Mouse (Mus musculus) midbrain, embryonic 15.5 days (tissue): ENCODE measurements around the gene Gm45713. TPM values are rescaled to one million over a fixed set of nuclear protein-coding genes. Genes with fewer than 3 reads are reported as not detected.
A peak's percentile ranks its signal among the peaks of the same experiment; 100 is the strongest.
"Not testable (repeated sequence)": the region's sequence is repeated elsewhere in the genome, so short reads cannot be mapped to it uniquely, and the experiment has no call there.

Experiments
- ATAC-seq: fragments of 200-750 bp; cut with Nextera tagmentation; replicated peaks from 2 replicates; pipeline ENCODE4 v1.8.0; 2017; ENCODE audit warnings: moderate TSS enrichment
- H3K27ac ChIP-seq: fragments of 300-500 bp; sonication (generic); 2 replicates; pipeline ENCODE4 v1.5.1; 2015; ENCODE audit warnings: mild to moderate bottlenecking, inconsistent platforms
- H3K27me3 ChIP-seq: fragments of 300-500 bp; sonication (generic); replicated peaks from 2 replicates; pipeline ENCODE4 v1.6.1; 2015; ENCODE audit warnings: inconsistent platforms
- H3K36me3 ChIP-seq: fragments of 300-500 bp; sonication (generic); replicated peaks from 2 replicates; pipeline ENCODE4 v1.6.1; 2015; ENCODE audit warnings: inconsistent platforms
- H3K4me1 ChIP-seq: fragments of 300-500 bp; sonication (generic); 2 replicates; pipeline ENCODE4 v1.6.1; 2015; ENCODE audit warnings: inconsistent platforms
- H3K4me2 ChIP-seq: fragments of 300-500 bp; sonication (generic); 2 replicates; pipeline ENCODE4 v1.6.1; 2015; ENCODE audit warnings: inconsistent platforms, mild to moderate bottlenecking, moderate library complexity
- H3K4me3 ChIP-seq: fragments of 300-500 bp; sonication (generic); 2 replicates; pipeline ENCODE4 v1.5.1; 2015; ENCODE audit warnings: mild to moderate bottlenecking, inconsistent platforms
- H3K9ac ChIP-seq: fragments of 300-500 bp; sonication (generic); 2 replicates; pipeline ENCODE4 v1.6.1; 2015; ENCODE audit warnings: mild to moderate bottlenecking, inconsistent platforms
- H3K9me3 ChIP-seq: fragments of 300-500 bp; sonication (generic); 2 replicates; pipeline ENCODE4 v1.6.1; 2016; ENCODE audit warnings: inconsistent platforms
- WGBS: fragments of 180-500 bp; shearing (Covaris S2); methylation state at CpG from one replicate; pipeline ENCODE4 v1.1.7; 2015; ENCODE audit warnings: mixed read lengths; 5-methylcytosine and 5-hydroxymethylcytosine counted together
- polyA plus RNA-seq: library from polyadenylated mRNA; unstranded; fragments of >200 nt; fragmentation: Nextera tagmentation; extraction: Ambion mirVana; gene quantifications from 2 replicates; pipeline ENCODE4 v1.2.1, GENCODE M21; 2015

Gene Gm45713
- polyA plus RNA-seq, 1 experiment from 2014 or later, result not detected

DNA sequence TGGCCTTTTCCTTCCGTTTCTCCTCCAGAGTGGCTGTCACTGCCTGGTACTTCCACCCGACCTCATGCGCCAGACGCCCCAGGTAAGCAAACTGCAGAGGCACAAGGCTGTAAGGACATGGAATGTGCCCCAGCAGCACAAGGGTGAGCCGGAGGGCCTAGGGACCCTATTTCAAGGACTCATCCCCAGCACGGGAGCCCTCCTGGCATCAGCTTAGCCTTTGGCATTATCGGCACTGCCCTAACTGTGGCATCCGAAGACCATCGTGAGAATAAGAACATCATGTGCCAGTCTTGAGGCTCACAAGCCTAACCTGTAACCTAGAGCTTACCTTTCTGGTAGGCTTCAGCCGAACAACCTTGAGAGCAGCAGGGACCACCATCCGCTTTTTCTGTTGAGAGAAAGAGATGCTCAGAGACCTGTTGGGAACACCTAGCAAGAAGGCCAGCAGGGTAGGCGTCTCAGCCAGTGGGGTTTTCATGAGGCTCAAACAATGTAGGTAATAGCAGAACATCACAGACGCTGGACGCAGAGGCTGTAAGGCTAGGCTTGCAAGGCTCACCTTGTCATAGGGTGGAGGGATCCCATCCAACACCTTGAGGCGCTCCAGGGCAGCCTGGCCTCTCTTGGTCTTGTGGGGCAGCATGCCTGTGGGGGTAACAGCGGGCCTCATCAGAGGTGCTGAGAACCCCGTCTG, 9.7 kb downstream of the Gm45713 start:
- Histone ChIP-seq H3K27me3 (no peaks in the 10 kb centered on the region), H3K9ac (peak overlapping the region; percentile 92), H3K27ac (peak overlapping the region; percentile 27), H3K4me1 (peaks cover 54% of the 10 kb centered on the region), H3K4me3 (no peak overlapping the region), H3K36me3 (peaks cover 32% of the 10 kb centered on the region), H3K4me2 (peak overlapping the region; percentile 83), H3K9me3 (no peaks in the 10 kb centered on the region)
- ATAC-seq, result no peak
- 82% methylated on average over 17 of the region's 17 CpGs for WGBS

DNA sequence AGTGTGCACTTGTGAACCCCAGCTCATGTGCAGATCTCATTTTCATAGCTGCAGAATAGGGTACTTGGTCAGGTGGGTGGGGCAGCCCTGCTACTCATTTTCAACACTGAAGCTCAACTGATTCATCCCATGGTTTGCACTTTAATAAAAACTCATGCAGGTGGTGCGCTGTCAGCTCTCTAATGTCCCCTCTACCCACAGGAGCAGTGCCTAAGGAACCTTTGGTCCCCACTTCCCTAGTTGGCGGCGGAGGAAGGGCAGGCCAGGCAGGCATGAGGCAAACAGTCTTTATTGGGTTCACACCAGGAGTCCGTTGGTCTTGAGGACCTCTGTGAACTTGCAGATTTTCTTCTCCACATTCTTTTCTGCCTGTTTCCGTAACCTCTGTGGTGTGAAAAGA, 10.4 kb downstream of the Gm45713 start:
- WGBS, result 60% methylated on average over 5 of the region's 5 CpGs
- Histone ChIP-seq H3K4me1 (peaks cover 54% of the 10 kb centered on the region), H3K27ac (peak overlapping the region; percentile 90; the same call in 1 of the 2 replicates), H3K36me3 (peaks cover 39% of the 10 kb centered on the region)
- not testable (repeated sequence) for H3K4me3 ChIP-seq, H3K9ac ChIP-seq, ATAC-seq, H3K27me3 ChIP-seq, H3K9me3 ChIP-seq, H3K4me2 ChIP-seq

DNA sequence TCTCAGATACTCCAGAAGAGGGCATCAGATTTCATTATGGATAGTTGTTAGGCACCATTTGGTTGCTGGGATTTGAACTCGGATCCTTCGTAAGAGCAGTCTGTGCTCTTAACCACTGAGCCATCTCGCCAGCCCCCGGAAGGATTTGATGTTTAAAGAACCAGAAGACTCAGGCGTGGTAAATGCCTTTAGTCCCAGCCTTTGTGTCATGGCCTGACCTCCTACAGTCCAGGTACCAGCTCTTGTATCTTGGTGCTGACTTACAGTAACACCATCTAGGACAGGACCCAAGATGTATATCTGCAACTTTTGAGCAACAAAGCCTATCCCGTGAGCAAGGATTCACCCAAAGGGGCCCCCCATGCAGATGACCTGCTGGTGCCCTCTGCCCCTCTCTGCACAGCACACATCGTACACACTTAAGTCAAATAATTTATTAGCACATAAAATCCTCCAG, 10.9 kb downstream of the Gm45713 start:
- H3K27me3 ChIP-seq, result no peaks in the 10 kb centered on the region
- peaks cover 54% of the 10 kb centered on the region for H3K4me1 ChIP-seq
- no peak overlapping the region for H3K9ac ChIP-seq
- H3K9me3 ChIP-seq, result no peaks in the 10 kb centered on the region
- 20% methylated on average over 7 of the region's 7 CpGs for WGBS
- peak overlapping the region; percentile 52; the same call in 1 of the 2 replicates for H3K4me2 ChIP-seq
- ATAC-seq, result no peak
- peaks cover 44% of the 10 kb centered on the region for H3K36me3 ChIP-seq
- peak overlapping the region; percentile 95; the same call in 1 of the 2 replicates for H3K4me3 ChIP-seq
- H3K27ac ChIP-seq, result peak overlapping the region; percentile 90

DNA sequence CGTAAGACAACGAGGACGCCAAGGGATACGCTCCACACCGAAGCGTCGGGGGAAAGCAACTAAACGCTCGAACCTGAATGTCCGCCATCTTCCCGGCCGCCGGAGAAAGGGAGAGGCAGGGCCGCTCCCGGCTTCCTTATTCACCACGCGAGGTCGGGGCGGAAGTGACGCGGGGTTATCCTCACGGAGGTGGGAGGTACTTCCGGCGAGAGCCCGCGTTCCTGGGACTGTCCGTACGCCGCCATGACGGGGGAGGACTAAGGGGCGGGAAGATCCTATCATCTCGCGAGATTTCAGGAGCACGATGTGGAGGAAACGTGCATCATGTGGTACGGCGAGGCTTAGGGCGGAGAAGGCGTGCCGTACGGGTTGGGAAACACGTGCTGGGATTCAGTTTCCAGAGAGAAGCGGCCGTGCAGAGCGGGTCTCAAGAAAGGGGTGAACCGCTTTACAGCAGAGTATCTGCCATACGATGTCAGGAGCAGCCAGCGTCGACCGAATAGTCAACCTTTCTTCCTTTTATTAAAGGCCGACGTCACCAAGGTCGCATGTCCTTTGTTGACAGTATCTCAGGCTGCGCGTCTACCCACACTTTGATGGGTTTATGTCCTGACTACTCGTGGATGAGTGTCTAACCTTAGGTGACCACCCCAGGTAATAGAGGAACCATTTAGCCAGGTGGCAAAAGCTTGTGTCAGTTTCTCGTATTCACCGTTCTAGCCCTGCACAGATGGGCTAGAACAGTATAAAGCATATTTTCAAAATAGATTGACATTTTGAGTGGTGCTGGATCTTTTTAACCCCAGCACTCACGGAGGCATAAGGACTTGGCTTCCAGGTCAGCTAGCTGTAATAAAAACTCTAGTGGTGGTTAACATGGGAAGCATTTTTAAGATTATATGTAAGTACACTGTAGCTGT, 11.5 kb downstream of the Gm45713 start, which contains the start of gene Rps11:
Gene Rps11 (minus strand): TSS at position 216 of the 920 bp plus-strand sequence.
- H3K9ac ChIP-seq, result peak within 1 kb of the TSS; percentile 96
- H3K9me3 ChIP-seq, result no peaks in the 10 kb centered on the region
- peaks cover 51% of the 10 kb centered on the region for H3K4me1 ChIP-seq
- no peaks in the 10 kb centered on the region for H3K27me3 ChIP-seq
- peaks cover 51% of the 10 kb centered on the region for H3K36me3 ChIP-seq
- peak within 1 kb of the TSS; percentile 90 for H3K27ac ChIP-seq
- peak within 1 kb of the TSS; percentile 85 for H3K4me2 ChIP-seq
- H3K4me3 ChIP-seq, result peak within 1 kb of the TSS; percentile 95
- peak; percentile 87 for ATAC-seq
- WGBS, result 1% methylated on average over 59 of the region's 59 CpGs

DNA sequence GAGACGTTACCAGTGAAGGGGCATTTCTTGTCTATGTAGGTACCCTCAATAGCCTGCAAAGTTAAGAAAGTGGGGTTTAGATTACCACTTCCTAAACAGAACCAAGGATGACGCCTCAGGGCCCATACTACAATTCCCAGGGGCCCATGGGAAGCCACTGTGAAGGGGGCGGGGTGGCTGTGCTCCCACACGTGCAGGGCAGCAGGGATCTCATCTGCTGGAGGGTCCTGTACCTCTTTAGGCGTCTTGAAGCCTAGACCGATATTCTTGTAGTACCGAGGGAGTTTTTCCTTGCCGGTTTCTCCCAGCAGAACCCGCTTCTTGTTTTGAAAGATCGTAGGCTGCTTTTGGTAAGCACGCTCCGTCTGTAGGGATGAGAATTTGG, 12.9 kb downstream of the Gm45713 start:
- Histone ChIP-seq H3K9me3 (no peaks in the 10 kb centered on the region), H3K27me3 (no peaks in the 10 kb centered on the region), H3K4me3 (peak overlapping the region; percentile 95), H3K27ac (peak overlapping the region; percentile 90; the same call in 1 of the 2 replicates), H3K9ac (peak overlapping the region; percentile 96), H3K36me3 (peaks cover 59% of the 10 kb centered on the region), H3K4me2 (peak overlapping the region; percentile 85), H3K4me1 (peaks cover 46% of the 10 kb centered on the region)
- WGBS, result 21% methylated on average over 12 of the region's 12 CpGs
- no peak for ATAC-seq

DNA sequence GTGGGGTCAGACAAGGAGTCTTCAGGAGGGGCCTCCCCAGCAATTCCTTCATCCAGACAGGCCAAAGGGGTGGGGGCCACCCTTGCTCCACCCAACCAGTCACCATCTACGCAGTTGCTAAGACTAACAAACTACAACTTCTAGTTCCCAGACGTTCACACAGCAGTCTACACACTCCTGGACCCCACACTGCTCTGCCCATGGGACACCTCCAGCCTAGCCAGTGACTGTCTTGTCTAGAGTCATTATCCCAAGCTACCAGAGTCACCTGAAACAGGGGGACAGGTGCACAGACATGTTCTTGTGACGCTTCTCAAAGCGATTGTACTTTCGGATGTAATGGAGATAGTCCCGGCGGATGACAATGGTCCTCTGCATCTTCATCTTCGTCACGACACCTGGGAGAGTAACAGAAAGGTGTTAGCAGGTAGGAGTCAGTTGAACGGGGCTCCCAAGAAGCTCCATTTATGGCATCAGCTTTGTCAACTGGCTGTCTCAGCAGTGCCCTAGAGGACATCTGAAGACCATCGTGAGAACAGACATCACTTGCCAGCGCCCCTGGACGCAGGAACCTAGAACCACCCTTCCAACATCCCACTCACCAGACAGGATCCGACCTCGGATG, 13.4 kb downstream of the Gm45713 start:
- H3K4me1 ChIP-seq, result peaks cover 44% of the 10 kb centered on the region
- peak overlapping the region; percentile 85 for H3K4me2 ChIP-seq
- no peaks in the 10 kb centered on the region for H3K27me3 ChIP-seq
- H3K4me3 ChIP-seq, result peak overlapping the region; percentile 95
- H3K27ac ChIP-seq, result no peak overlapping the region
- no peak for ATAC-seq
- H3K9me3 ChIP-seq, result no peaks in the 10 kb centered on the region
- H3K36me3 ChIP-seq, result peaks cover 61% of the 10 kb centered on the region
- peak overlapping the region; percentile 96 for H3K9ac ChIP-seq
- 86% methylated on average over 15 of the region's 15 CpGs for WGBS

DNA sequence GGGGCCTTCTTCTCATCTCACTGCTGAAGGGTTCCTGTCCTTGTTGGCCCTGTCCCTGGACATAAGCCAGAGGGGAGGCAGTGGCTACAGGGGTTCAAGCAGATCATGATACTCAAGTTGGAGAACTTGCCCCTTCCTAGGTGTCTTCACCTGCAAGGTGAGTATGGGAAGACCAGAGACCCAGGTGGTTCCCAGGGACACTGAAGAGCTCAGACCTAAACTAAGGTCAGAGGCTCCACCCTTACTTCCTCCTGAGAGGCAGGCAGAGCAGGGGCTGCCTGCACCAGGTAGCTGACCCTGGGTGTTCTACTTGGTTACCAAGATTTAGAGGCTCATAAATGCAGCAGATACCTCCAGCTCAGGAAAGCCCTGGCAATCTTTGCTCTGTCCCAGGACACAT, 14.1 kb downstream of the Gm45713 start:
- no peak overlapping the region for H3K4me3 ChIP-seq
- H3K27ac ChIP-seq, result no peak overlapping the region
- peaks cover 57% of the 10 kb centered on the region for H3K36me3 ChIP-seq
- ATAC-seq, result no peak
- no peaks in the 10 kb centered on the region for H3K9me3 ChIP-seq
- no peaks in the 10 kb centered on the region for H3K27me3 ChIP-seq
- no peak overlapping the region for H3K9ac ChIP-seq
- no peak overlapping the region for H3K4me2 ChIP-seq
- peaks cover 37% of the 10 kb centered on the region for H3K4me1 ChIP-seq

DNA sequence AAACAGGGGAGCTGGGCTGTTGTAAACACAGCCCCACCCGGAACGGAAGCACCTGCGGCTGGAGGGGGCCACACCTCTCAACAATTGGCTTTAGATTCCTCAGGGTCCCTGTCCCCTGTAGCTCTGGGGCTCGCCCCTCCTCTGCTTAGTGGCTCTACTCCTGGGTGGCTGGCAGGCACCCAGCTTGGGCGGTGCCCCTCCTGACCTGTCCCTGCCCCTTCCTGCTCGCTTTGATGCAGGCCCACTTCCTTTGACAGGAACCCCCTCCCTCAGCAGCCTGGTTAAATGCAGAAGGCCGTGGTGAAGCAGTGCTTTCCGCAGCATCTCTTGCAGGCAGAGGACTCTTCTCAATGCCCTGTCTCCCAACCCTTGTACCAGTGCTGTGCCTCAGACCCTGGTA, 14.6 kb downstream of the Gm45713 start:
- Histone ChIP-seq H3K4me2 (no peak overlapping the region), H3K27me3 (no peaks in the 10 kb centered on the region), H3K36me3 (peaks cover 52% of the 10 kb centered on the region), H3K4me3 (no peak overlapping the region), H3K27ac (no peak overlapping the region), H3K4me1 (peaks cover 32% of the 10 kb centered on the region), H3K9me3 (no peaks in the 10 kb centered on the region), H3K9ac (no peak overlapping the region)
- whole genome bisulfite sequencing, result 64% methylated on average over 8 of the region's 8 CpGs
- no peak for ATAC-seq

DNA sequence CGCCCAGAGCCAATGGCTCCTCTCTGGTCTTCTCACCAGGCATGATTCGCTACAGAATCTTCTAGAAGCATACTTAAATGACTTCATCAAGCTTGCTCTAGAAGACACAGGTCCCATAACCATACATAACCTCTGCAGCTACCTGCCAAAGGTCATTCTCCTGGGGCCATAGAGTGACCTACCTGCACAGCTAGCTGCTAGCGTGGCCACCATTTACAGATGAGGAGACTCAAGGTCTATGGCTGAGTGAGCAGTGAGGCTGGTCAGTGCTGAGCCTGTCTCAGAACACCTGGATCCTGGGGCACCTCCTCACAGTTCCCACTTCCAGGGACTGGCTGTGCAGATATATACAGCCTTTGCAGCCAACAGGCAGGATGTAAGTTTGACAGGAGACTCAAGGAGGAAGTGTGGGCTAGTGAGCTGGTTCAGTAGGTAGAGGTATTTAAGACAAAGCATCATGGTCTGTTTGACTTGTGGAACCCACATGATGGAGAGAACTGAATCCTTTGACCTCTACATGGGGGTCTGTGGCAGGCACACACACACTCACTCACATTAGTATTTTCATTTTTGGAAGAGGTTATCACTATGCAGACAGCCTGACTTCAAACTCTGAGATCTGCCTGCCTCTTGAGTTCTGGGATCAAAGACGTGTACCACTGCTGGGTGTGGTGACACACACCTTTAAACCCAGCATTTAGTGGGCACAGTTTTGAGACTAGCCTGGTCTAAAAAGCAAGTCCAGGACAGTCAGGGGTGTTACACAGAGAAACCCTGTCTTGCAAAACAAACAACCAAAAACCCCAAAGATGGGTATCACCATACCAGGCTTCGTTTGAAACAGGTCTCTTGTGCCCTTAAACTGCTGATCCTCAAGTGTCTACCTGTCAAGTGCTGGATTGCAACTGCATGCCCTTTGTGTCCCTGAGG, 16.0 kb downstream of the Gm45713 start:
- WGBS, result 77% methylated on average over 5 of the region's 5 CpGs
- no peak overlapping the region for H3K4me2 ChIP-seq
- ATAC-seq, result no peak
- H3K4me1 ChIP-seq, result peaks cover 20% of the 10 kb centered on the region
- H3K27me3 ChIP-seq, result no peaks in the 10 kb centered on the region
- H3K4me3 ChIP-seq, result no peak overlapping the region
- no peaks in the 10 kb centered on the region for H3K9me3 ChIP-seq
- no peak overlapping the region for H3K9ac ChIP-seq
- peaks cover 38% of the 10 kb centered on the region for H3K36me3 ChIP-seq
- H3K27ac ChIP-seq, result no peak overlapping the region

DNA sequence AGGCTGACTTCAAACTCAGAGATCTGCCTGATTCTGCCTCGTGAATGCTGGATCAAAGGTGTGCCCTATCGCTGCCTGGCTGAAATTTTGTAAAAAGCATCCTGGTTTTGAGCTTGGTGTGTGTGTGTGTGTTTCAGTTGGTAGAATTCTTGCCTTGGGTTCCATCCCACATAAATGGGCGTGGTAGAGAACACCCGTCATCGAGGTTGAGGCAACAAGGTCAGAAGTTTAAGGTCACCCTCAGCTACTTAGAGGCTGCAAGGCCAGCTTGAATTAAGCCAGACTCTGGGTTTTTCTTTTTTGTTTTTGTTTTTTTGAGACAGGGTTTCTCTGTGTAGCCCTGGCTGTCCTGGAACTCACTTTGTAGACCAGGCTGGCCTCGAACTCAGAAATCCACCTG, 17.7 kb downstream of the Gm45713 start:
- Histone ChIP-seq H3K36me3 (peaks cover 38% of the 10 kb centered on the region), H3K4me1 (peaks cover 13% of the 10 kb centered on the region)

DNA sequence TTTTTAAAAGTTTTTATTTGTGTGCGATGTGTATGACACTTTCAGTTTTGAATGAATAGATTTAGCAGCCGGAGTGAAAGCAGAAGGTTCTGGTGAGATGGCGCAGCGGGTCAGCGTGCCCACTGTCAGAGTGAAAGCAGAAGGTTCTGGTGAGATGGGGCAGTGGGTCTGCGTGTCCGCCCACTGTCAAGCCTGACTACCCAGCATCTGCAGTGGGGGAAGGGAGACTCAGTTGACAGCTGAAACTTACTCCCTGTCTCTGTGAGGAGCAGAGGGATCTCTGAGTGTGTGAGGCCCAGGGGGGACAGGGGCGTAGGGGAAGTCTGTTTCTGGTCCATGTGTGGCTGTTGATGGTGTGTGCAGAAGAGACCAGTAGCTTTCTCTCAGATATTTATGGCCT, 18.5 kb downstream of the Gm45713 start:
- Histone ChIP-seq H3K27ac (no peak overlapping the region), H3K9ac (no peak overlapping the region), H3K4me2 (no peak overlapping the region), H3K36me3 (peaks cover 38% of the 10 kb centered on the region), H3K9me3 (no peaks in the 10 kb centered on the region), H3K4me1 (peaks cover 5% of the 10 kb centered on the region), H3K4me3 (no peak overlapping the region), H3K27me3 (no peaks in the 10 kb centered on the region)
- WGBS, result 80% methylated on average over 8 of the region's 8 CpGs
- no peak for ATAC-seq

More for the DNA sequence above, 17.7 kb downstream of the Gm45713 start:
- Histone ChIP-seq H3K27me3 (no peaks in the 10 kb centered on the region), H3K9me3 (no peaks in the 10 kb centered on the region), H3K27ac (no peak overlapping the region), H3K4me3 (no peak overlapping the region), H3K4me2 (no peak overlapping the region), H3K9ac (no peak overlapping the region)
- ATAC-seq, result no peak
- 90% methylated on average over 6 of the region's 6 CpGs for WGBS
